Comparison of ENCODE assay signal across 26 mouse cellular contexts in genomic region chr11:86389506-86389905, GRCm38 (mm10). TPM values are rescaled to one million over a fixed set of nuclear protein-coding genes. Genes with fewer than 3 reads are reported as not detected.
DNase-seq lines count a peak whose midpoint lies in the region; ATAC-seq and TF ChIP-seq lines count a peak whose summit lies in the region.
"Had no signal": no experiment of that assay in that cellular context is flagged by ENCODE, and none has a peak within 500 bp of the region (broad histone marks: within the 10 kb centered on the region; RNA-seq: fewer than 3 reads in every experiment).

No protein-coding gene starts in this region.

- H3K27ac ChIP-seq in intestine, embryonic 16.5 days (ENCODE audit: low read length), result peak overlapping the region; percentile 30; the same call in 1 of the 2 replicates
- H3K27ac ChIP-seq in intestine, postnatal 0 days (ENCODE audit: low read depth, low read length), result no peak overlapping the region
- no peak overlapping the region for H3K27ac ChIP-seq in midbrain, embryonic 11.5 days (ENCODE audit: low read depth, low read length)
- no peak overlapping the region for H3K27ac ChIP-seq in midbrain, embryonic 15.5 days
- H3K27ac ChIP-seq in MEL (ENCODE audit: control insufficient read depth, low read depth, low read length), result no peak overlapping the region
- H3K27ac ChIP-seq in olfactory bulb, adult 2 months (ENCODE audit: insufficient read depth, low read depth, low read length), result peak overlapping the region; percentile 19; the same call in 1 of the 2 replicates
- H3K27ac ChIP-seq: embryonic facial prominence, embryonic 10.5 days; embryonic facial prominence, embryonic 12.5 days; forebrain, embryonic 13.5 days; forebrain, embryonic 15.5 days had no signal

- no peaks in the 10 kb centered on the region for H3K36me3 ChIP-seq in intestine, embryonic 16.5 days (ENCODE audit: control insufficient read depth, insufficient read depth, low read length)
- no peaks in the 10 kb centered on the region for H3K36me3 ChIP-seq in intestine, postnatal 0 days (ENCODE audit: control insufficient read depth, insufficient read depth)
- H3K36me3 ChIP-seq in midbrain, embryonic 11.5 days (ENCODE audit: control insufficient read depth, insufficient read depth, low read length), result no peaks in the 10 kb centered on the region
- no peaks in the 10 kb centered on the region for H3K36me3 ChIP-seq in midbrain, embryonic 15.5 days (replicated peaks)
- H3K36me3 ChIP-seq in MEL (ENCODE audit: control insufficient read depth in 1 of 2, insufficient read depth in 2 of 2, low read length in 2 of 2), result peaks cover 0 to 10% of the 10 kb centered on the region in 2 experiments; a peak in 2 of 4 replicates
- H3K36me3 ChIP-seq: embryonic facial prominence, embryonic 10.5 days; embryonic facial prominence, embryonic 12.5 days; forebrain, embryonic 15.5 days; G1E had no signal

- peaks cover 10% of the 10 kb centered on the region for H3K4me1 ChIP-seq in intestine, embryonic 16.5 days (ENCODE audit: control insufficient read depth, insufficient read depth, low read length)
- H3K4me1 ChIP-seq in intestine, postnatal 0 days (replicated peaks; ENCODE audit: control insufficient read depth, insufficient read depth, low read length), result peaks cover 8% of the 10 kb centered on the region; the same call in 1 of the 2 replicates
- H3K4me1 ChIP-seq in midbrain, embryonic 11.5 days (ENCODE audit: control insufficient read depth, insufficient read depth, low read length), result no peaks in the 10 kb centered on the region
- 0 out of 2 replicates have a peak, but pooled peaks cover 2% of the 10 kb centered on the region for H3K4me1 ChIP-seq in midbrain, embryonic 15.5 days
- peaks cover 8 to 14% of the 10 kb centered on the region in 2 experiments for H3K4me1 ChIP-seq in MEL (ENCODE audit: control insufficient read depth in 1 of 2, insufficient read depth in 2 of 2, low read length in 2 of 2)
- peaks cover 16% of the 10 kb centered on the region for H3K4me1 ChIP-seq in olfactory bulb, adult 2 months (ENCODE audit: control insufficient read depth, insufficient read depth, low read length)

- H3K27me3 ChIP-seq in intestine, embryonic 16.5 days (replicated peaks; ENCODE audit: control insufficient read depth, insufficient read depth, low read length), result no peaks in the 10 kb centered on the region
- no peaks in the 10 kb centered on the region for H3K27me3 ChIP-seq in intestine, postnatal 0 days (replicated peaks; ENCODE audit: control insufficient read depth, insufficient read depth, low read length)
- no peaks in the 10 kb centered on the region for H3K27me3 ChIP-seq in midbrain, embryonic 11.5 days (ENCODE audit: control insufficient read depth, insufficient read depth, low read length)
- H3K27me3 ChIP-seq in midbrain, embryonic 15.5 days (replicated peaks), result no peaks in the 10 kb centered on the region
- H3K27me3 ChIP-seq in MEL (ENCODE audit: control insufficient read depth in 1 of 2, insufficient read depth in 2 of 2, low read length in 2 of 2), result no peaks in the 10 kb centered on the region
- H3K27me3 ChIP-seq: CH12.LX; embryonic facial prominence, embryonic 12.5 days; forebrain, embryonic 13.5 days; forebrain, embryonic 15.5 days; Patski had no signal

- no peak overlapping the region for H3K9ac ChIP-seq in intestine, embryonic 16.5 days (ENCODE audit: low read depth, low read length)
- H3K9ac ChIP-seq in intestine, postnatal 0 days (ENCODE audit: low read depth, low read length), result no peak overlapping the region
- H3K9ac ChIP-seq in midbrain, embryonic 11.5 days (ENCODE audit: low read length), result no peak overlapping the region
- no peak overlapping the region for H3K9ac ChIP-seq in midbrain, embryonic 15.5 days
- H3K9ac ChIP-seq in MEL (ENCODE audit: control insufficient read depth, low read depth, low read length, poor library complexity, severe bottlenecking), result no peak overlapping the region
- H3K9ac ChIP-seq: embryonic facial prominence, embryonic 12.5 days; forebrain, embryonic 13.5 days; forebrain, embryonic 15.5 days; forebrain, postnatal 0 days had no signal

- H3K9me3 ChIP-seq in intestine, embryonic 16.5 days (ENCODE audit: control insufficient read depth, low read length), result no peaks in the 10 kb centered on the region
- no peaks in the 10 kb centered on the region for H3K9me3 ChIP-seq in intestine, postnatal 0 days (ENCODE audit: control insufficient read depth)
- H3K9me3 ChIP-seq in midbrain, embryonic 11.5 days (ENCODE audit: control insufficient read depth, low read length), result no peaks in the 10 kb centered on the region
- no peaks in the 10 kb centered on the region for H3K9me3 ChIP-seq in midbrain, embryonic 15.5 days
- H3K9me3 ChIP-seq in MEL (replicated peaks; ENCODE audit: insufficient read depth, low read length), result no peaks in the 10 kb centered on the region
- H3K9me3 ChIP-seq: embryonic facial prominence, embryonic 10.5 days; embryonic facial prominence, embryonic 12.5 days; forebrain, embryonic 13.5 days; forebrain, embryonic 15.5 days; G1E had no signal

- TF ChIP-seq RAD21 in MEL (IDR thresholded peaks at IDR 0.05; ENCODE audit: low read depth, low read length), result no peak

- TF ChIP-seq CTCF in intestine, postnatal 0 days (IDR thresholded peaks at IDR 0.05; ENCODE audit: low read depth), result no peak
- TF ChIP-seq CTCF in MEL (IDR thresholded peaks at IDR 0.05 in 2 of 3, conservative IDR thresholded peaks at IDR 0.05 in 1 of 3; ENCODE audit: control insufficient read depth in 1 of 3, insufficient read depth in 1 of 3, low read depth in 2 of 3, low read length in 3 of 3, poor library complexity in 1 of 3, severe bottlenecking in 1 of 3), result no peak
- TF ChIP-seq CTCF in olfactory bulb, adult 2 months (IDR thresholded peaks at IDR 0.05; ENCODE audit: insufficient read depth, low read depth, low read length), result no peak

- no peak overlapping the region for H3K4me3 ChIP-seq in intestine, embryonic 16.5 days (ENCODE audit: low read length)
- no peak overlapping the region for H3K4me3 ChIP-seq in intestine, postnatal 0 days (ENCODE audit: low read depth, low read length)
- H3K4me3 ChIP-seq in midbrain, embryonic 11.5 days (ENCODE audit: low read depth, low read length), result no peak overlapping the region
- no peak overlapping the region for H3K4me3 ChIP-seq in midbrain, embryonic 15.5 days
- no peak overlapping the region for H3K4me3 ChIP-seq in MEL (ENCODE audit: control insufficient read depth in 1 of 2, insufficient read depth in 1 of 2, low read depth in 2 of 2, low read length in 2 of 2)
- no peak overlapping the region for H3K4me3 ChIP-seq in olfactory bulb, adult 2 months (ENCODE audit: insufficient read depth, low read depth, low read length)
- H3K4me3 ChIP-seq: embryonic facial prominence, embryonic 10.5 days; embryonic facial prominence, embryonic 12.5 days; forebrain, embryonic 13.5 days; forebrain, embryonic 15.5 days had no signal

- H3K4me2 ChIP-seq in intestine, embryonic 16.5 days (ENCODE audit: low read depth, low read length), result no peak overlapping the region
- no peak overlapping the region for H3K4me2 ChIP-seq in intestine, postnatal 0 days (replicated peaks; ENCODE audit: low read depth)
- no peak overlapping the region for H3K4me2 ChIP-seq in midbrain, embryonic 11.5 days
- no peak overlapping the region for H3K4me2 ChIP-seq in midbrain, embryonic 15.5 days
- H3K4me2 ChIP-seq: embryonic facial prominence, embryonic 12.5 days; forebrain, embryonic 13.5 days; forebrain, embryonic 15.5 days had no signal

- WGBS in intestine, embryonic 16.5 days, result 73% methylated on average over 4 of the region's 4 CpGs
- 62% methylated on average over 4 of the region's 4 CpGs for WGBS in intestine, postnatal 0 days
- 79% methylated on average over 4 of the region's 4 CpGs for WGBS in midbrain, embryonic 11.5 days
- WGBS in midbrain, embryonic 15.5 days, result 77% methylated on average over 4 of the region's 4 CpGs
- 43% methylated on average over 4 of the region's 4 CpGs for WGBS in olfactory bulb, adult 2 months

- ATAC-seq in intestine, embryonic 16.5 days, result no peak
- ATAC-seq in intestine, postnatal 0 days, result no peak
- no peak for ATAC-seq in midbrain, embryonic 11.5 days (ENCODE audit: low FRiP score)
- ATAC-seq in midbrain, embryonic 15.5 days (replicated peaks), result no peak
- ATAC-seq: activated CD4-positive, CD25-positive, alpha-beta regulatory T cell, adult 4 months; CD4-positive, CD25-positive, alpha-beta regulatory T cell, adult 4 months; forebrain, embryonic 13.5 days; forebrain, embryonic 15.5 days; forebrain, postnatal 0 days; Patski had no signal

- TF ChIP-seq EP300 in MEL (IDR thresholded peaks at IDR 0.05; ENCODE audit: low read depth in 1 of 2, low read length in 2 of 2), result peak; percentile 8 to 31; a peak in 2 of 4 replicates

- no peaks in the 10 kb centered on the region for H3K79me2 ChIP-seq in MEL (ENCODE audit: control insufficient read depth, insufficient read depth, low read length, poor library complexity)

- DNase-seq in midbrain, embryonic 11.5 days (ENCODE audit: low spot score, missing footprints), result peak; percentile 67
- no peak for DNase-seq in MEL (ENCODE audit: low read depth, low spot score)
- DNase-seq in yolk sac, embryonic 10.5 days (ENCODE audit: low spot score), result no peak
- no peak for DNase-seq in lung, postnatal 14 days
- DNase-seq: adrenal gland, adult 8-10 months; adrenal gland, postnatal 14 days; B cell, adult 2 months; cerebellum, adult 11 months; cerebellum, adult 18-20 months; cerebellum, adult 8-10 months; cerebellum, postnatal 10 days; cerebellum, postnatal 25 days; forebrain, postnatal 0 days had no signal

- TF ChIP-seq POLR2A in MEL (IDR thresholded peaks at IDR 0.05; ENCODE audit: control insufficient read depth in 1 of 2, insufficient read depth in 1 of 2, low read depth in 1 of 2, low read length in 2 of 2, poor library complexity in 1 of 2), result no peak
- no peak for TF ChIP-seq POLR2A in olfactory bulb, adult 2 months (IDR thresholded peaks at IDR 0.05; ENCODE audit: insufficient read depth, low read depth, low read length)

TF ChIP-seq in MEL, 35 proteins besides CTCF, POLR2A, EP300 and RAD21 (continues in another document):
- TF ChIP-seq MAZ (IDR thresholded peaks at IDR 0.05; ENCODE audit: low read depth, low read length), result no peak
- TF ChIP-seq MAX (IDR thresholded peaks at IDR 0.05; ENCODE audit: low read length), result peak; percentile 83
- 0 out of 2 replicates have a peak, but pooled peaks have one; percentile 13 for TF ChIP-seq TAL1 (IDR thresholded peaks at IDR 0.05; ENCODE audit: low read length)
- no peak; the same call in 1 of the 2 replicates for TF ChIP-seq SIN3A (IDR thresholded peaks at IDR 0.05; ENCODE audit: low read length)

RNA-seq across cellular contexts. Expression of gene Med13, which starts 32.1 kb away (rescaled TPM):
- polyA plus RNA-seq in intestine, embryonic 16.5 days (2015; fragmentation: Nextera tagmentation; extraction: Ambion mirVana), result 5.8 and 5.9 TPM in 2 replicates
- 6.1 and 6.4 TPM in 2 replicates for polyA plus RNA-seq in intestine, postnatal 0 days (2015; fragmentation: Nextera tagmentation; extraction: Ambion mirVana)
- polyA plus RNA-seq in midbrain, embryonic 11.5 days (2014; fragmentation: Nextera tagmentation; extraction: Ambion mirVana), result 13.2 and 14.7 TPM in 2 replicates
- polyA plus RNA-seq in midbrain, embryonic 15.5 days (2015; fragmentation: Nextera tagmentation; extraction: Ambion mirVana), result 8.7 and 9.0 TPM in 2 replicates
- 26.4 and 34.8 TPM in 2 replicates for total RNA-seq in MEL (2012; rRNA removed)
- 100 to 1,000 TPM in 1 of 2 experiments, 10 to 100 TPM in 1; 23.3 to 114 TPM for polyA plus RNA-seq in MEL (2012; ENCODE audit: insufficient read depth in 1 of 2, insufficient read length in 2 of 2, low read depth in 1 of 2, low replicate concordance in 2 of 2, missing spikeins in 1 of 2)
- polyA plus RNA-seq in olfactory bulb, adult 2 months (2012; ENCODE audit: insufficient read depth, insufficient read length, low replicate concordance, missing spikeins), result 242 and 456 TPM in 2 replicates

Comparison
In these comparisons a context has a peak if more than half of its experiments do, and no peak if none do; other contexts are left out.
1. H3K27ac ChIP-seq: peak in intestine, embryonic 16.5 days (single experiment) and olfactory bulb, adult 2 months (single experiment); none in intestine, postnatal 0 days (single experiment), midbrain, embryonic 11.5 days (single experiment), midbrain, embryonic 15.5 days (single experiment) and MEL (single experiment).